Mouse (Mus musculus) gastrocnemius, postnatal 10 days (tissue): Measurements from ENCODE around the gene St3gal3. TPM values are rescaled to one million over a fixed set of nuclear protein-coding genes. Genes with fewer than 3 reads are reported as not detected.

Experiments used
- DNase-seq: peaks from one replicate; pipeline ENCODE4 v3.0.0; 2021; ENCODE audit warnings: mixed read lengths
- total RNA-seq, 2 experiments: library from RNA; stranded (reverse); gene quantifications; 2 replicates each; pipeline ENCODE4 v1.2.3; 2021

The St3gal3 gene
- total RNA-seq, 2 experiments from 2014 or later = 40.9 to 48.9 TPM

DNA sequence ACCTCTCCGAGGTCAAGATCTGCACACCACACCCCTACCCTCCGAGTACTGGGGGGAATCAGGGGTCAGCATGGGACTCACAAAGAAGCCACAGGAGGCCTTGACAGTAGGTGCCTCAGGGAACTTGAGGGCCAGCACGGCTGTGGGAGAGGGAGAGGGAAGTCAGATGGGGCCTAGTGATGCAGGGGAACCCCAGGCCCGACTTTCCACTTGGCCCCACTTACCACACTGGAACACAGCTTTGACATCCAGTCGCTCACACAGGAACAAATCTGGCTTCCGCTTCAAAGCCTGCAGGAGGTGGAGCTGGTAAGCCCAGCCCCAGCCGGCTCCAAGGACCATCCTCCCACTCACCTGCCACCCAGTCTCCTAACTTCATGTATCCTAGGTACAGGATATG is 239.4 kb downstream of the St3gal3 start:
- DNase-seq = no peak

DNA sequence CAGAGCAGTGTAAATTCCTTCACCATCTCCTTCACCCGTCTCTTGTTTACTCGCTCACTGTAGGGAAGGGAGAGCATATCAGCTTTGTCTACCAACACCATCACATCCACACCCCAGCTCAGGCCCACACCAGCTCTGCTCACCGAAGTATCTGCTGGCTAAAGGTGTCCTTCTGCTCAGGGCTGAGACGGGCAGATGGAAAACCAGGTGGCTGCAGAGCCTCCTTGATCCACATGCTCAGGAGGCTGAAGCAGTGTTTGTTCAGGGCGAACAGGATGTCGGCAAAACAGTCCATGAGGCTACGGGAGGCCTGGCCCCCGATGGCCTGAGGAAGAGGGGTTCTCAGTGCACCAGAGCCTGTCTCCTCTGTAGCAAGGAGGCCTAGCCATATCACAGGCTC is 240.1 kb downstream of the St3gal3 start:
- DNase-seq = no peak

DNA sequence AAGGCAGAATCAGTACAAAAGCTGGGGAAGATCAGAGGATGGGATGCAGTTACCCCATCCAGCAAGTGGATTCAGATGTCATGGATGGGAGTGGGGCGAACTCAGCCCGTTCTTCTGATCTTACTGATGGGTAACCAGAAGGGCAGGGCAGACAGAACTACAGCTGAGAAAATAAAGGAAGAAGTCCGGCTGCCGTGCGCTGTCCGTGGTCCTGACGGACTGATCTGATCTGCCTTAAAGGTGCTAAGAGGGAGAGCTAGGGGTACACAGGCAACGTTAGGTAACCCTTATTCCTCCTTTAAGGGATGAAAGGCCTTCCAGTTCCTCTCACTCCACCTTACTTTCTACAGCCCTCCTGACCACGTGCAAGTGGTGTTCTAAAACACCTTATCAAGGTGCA is 241.3 kb downstream of the St3gal3 start:
- DNase-seq = peak; percentile 51

DNA sequence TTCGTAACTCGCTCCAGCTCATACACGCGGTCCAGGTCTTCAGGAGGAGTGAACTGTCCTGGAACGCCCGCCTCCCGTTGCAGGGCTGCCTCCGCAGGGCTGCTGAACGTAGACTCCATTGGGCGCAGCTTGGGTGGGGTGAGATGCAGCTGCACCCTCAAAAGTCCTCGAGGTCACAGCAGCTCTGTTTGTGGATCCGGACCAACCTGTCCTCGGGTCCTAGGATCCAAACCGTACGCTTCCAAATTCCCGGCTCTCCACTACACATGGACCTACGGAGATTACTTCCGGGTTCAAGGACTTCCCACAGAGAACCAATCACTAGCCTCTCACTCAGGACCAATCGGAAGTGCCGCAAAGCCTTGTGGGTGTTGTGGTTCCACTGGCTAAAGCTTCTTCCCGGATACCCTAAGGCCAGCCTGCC is 243.0 kb downstream of the St3gal3 start, which contains the start of gene Dph2:
Gene Dph2 (minus strand): TSS at position 295 of the 424 bp plus-strand sequence.
- DNase-seq = peak; percentile 50

DNA sequence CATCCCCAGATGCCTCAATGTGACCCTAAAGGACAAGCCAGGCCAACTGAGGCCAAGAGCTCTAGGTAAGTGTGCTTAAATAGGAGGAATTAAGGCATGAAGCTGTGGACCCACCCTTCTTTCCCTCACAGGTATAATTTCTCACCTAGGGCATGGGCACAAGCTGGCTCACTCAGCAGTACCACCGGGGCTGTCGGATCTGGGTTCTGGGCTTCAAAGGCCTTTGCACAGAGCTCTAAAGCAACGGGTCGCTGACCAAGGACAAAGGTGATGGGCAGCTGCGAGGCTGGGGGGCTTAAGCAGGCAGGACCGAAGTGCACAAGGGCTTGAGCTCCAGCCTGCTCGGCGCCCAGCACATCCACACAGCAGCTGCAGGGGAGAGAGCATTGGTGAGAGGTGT is 244.0 kb downstream of the St3gal3 start:
- no peak for DNase-seq

DNA sequence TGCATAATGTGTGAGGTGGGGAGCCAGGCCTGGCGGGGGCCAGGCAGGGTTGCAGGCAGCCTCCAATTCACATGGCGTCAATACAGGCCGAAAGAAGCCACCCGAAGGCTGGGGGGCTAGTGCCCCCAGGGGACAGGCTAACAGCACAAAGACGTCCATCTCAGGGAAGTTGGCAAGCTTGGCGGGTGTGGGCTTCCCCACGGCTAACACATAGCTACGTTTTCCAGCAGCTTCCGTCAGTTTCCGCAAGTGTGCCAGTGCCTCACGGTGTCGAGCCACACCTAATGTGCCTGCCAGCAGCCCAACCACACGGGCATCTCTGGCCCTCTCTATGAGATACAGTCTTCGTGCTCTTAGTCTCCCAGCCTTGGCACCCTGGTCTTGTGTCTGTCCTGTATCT is 244.7 kb downstream of the St3gal3 start:
- DNase-seq = no peak

DNA sequence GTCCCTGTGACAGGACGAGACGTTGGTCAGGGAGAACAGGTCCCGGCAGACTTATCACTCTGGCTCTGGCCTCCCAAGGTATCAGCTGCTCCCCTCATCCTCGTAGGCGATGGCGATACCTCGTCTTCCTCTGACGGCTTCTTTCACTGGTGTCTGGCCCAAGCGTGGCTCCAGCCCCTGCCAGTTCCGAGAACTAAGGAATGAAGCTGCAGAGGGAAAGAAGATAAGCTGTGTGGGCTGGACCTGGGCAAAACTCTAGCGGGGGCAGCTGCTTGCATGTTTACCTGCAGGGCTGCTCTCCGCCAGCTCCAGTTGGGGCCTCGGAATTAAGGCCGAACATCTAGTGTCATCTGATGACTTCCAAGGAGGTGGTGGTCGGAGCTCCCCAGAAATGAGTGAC is 245.2 kb downstream of the St3gal3 start:
- no peak for DNase-seq

DNA sequence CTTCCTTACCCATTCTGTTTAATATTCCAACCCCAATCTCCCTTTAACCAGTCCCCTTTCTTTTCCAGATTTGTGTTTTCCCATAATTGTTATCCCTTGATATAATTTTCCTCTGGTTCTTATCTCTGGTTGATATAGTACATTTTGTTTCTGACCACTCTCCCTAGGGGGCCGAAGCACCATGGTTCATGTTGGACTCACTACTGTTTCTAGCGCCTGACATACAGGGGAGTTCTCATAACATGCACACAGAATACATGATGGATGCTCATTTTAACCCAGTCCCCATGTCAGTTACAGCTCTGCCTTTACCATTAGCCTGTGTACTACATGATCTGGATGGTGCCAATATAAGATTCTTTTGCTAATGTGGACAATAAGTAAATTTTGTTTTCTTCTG is 246.8 kb downstream of the St3gal3 start:
- DNase-seq = no peak

DNA sequence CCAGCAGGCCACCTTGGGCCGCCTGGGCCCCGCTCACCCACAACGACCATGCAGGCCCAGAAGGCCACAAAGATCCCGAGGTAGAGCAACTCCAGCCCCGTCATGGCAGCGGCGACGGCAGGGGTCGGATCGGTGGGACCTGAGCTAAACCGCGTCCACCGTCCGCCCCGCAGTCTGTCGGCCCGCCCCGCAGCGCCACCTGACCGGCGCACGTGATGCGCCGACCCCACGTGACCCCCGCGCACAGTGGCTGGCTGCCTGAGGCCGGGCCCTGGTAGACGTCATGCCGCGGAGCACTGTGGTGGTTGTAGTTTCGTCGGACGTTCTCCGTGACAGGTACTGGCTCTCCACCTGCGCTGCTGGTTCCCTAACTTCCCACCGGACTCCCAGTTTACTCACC is 247.6 kb downstream of the St3gal3 start, which contains the start of gene Atp6v0b:
Gene Atp6v0b (minus strand): TSS at position 201 of the 400 bp plus-strand sequence.
- peak; percentile 93 for DNase-seq

DNA sequence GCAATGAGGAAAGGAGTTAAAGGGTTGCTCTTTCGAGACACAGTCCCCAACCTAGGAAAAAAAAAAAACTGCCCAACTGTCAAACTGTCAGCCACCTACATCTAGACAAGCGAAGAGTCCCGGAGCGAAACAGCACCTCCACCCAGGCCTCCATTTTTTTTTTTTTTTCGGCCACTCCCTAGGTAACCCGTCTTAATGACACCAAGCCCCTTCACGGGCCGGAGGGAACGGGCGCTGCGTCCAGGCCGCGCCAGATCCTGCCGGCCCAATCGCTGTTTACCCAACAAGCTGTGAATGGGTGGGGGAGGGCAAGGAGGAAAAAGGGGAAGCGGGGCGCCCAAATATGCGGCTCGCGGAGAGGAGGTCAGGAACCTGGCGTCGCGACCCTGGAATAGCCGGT is 248.1 kb downstream of the St3gal3 start:
- DNase-seq = no peak

DNA sequence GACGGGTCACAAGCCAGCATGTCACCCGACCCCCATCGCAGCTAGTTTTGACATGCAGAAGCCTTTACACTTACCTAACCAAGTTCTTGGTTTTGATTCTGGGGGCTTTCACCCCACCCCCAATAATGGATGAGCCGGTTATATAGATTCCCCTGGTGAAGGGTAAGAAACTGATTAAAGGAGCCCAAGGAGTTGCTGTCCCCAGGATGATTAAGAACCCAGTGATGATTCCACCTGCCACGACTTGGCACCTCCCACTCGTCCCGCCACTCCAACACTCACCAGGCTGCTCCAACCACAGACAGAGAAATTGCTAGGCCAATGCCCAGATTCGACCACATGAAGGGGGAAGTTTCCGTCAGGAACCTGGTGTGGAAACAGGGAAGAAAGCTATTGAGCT is 248.7 kb downstream of the St3gal3 start:
- no peak for DNase-seq

DNA sequence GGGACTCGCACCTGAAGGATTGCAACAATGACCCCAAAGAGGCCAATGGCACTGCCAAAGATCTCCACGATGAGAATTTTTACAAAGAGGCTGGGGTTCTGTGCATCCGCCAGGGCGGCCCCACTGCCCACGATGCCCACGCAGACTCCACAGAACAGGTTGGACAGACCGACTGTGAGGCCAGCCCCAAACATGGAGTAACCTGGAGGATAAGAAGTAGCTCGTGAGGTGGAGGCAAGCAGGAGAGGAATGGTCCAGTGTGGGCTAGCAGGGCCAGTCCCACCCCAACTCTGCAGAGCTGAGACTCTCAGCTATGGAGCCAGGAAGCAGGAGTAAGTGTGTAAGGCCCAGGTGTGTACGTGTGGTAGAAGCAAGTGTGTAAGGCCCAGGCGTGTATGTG is 249.6 kb downstream of the St3gal3 start:
- no peak for DNase-seq

DNA sequence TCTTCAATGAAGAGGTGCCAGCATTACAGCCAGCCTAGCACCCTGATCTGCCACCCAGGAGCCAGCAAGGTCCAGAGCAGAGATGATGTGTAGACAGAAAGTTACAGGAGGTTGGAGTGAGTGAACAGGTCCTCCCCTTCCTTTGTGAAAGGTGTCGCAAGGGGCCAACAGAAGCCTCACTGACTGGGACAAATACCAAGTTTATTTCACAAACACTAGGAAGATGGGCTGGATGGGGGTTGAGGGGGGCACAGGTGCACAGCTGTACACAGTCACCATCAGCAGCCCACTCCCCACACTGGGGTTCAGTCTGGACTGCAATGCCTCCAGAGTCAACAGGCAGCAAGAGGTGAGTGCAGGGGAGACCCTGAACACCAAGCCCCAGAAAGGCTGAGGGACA is 250.6 kb downstream of the St3gal3 start:
- no peak for DNase-seq

DNA sequence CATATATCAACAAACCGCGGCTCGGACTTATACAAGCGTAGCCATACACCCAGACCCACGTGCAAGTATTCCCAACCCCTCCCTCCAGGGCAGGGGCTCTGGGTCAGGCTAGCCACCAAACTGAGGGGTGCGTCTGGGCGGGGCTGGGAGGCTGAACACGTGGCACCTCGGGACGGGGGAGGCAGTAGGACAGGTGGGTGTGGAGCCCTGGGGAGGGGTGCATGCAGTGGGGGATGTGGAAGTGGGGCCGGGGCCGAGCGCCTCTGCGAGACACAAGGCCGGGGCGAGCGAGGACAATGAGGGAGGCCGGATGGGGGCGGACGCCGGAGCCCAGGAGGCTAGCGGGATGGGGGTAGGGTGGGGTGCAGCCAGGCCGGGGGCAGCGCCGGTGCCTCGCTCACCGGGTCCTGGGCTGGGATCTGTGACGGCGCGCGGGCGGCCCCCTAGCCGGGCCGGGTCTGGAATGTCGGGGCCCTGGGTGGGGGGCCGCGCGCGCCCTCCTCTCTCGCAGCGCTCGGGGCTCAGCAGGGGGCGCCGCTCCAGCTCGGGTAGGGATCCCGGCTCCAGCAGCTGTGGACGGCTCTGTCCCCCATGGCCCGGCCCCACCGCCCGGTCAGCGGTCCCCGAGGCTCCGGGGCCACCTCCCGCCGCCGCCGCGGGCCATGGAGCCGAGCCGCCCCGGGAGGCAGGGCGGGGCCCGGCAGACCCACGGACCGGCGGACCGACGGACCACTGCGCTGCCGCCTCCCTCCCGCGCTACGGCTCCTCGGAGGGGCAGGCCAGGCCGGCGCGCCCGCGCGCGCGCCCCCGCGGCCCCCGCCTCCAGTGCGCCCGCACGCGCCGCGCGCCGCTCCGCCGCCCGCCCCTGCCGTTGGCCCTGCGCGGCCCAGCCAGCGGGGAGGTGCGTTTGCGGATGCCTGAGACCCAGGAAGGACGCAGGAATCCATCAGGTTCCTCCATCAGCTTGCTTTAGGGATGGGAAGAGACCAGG is 251.7 kb downstream of the St3gal3 start, which contains the start of gene B4galt2:
Gene B4galt2 (minus strand): TSS at position 787 of the 991 bp plus-strand sequence.
- DNase-seq = peak; percentile 67

Other genes starting within 250 kb of the St3gal3 start
- 10 to 100 TPM; 60.6 to 74.5 TPM for gene Atp6v0b, start 247.6 kb downstream of the St3gal3 start, total RNA-seq
- 1 to 10 TPM; 3.1 to 3.3 TPM for gene Dph2, start 242.9 kb downstream of the St3gal3 start, total RNA-seq
- gene Ipo13, start 219.9 kb downstream of the St3gal3 start, total RNA-seq = 100 to 1,000 TPM; 146 to 154 TPM
- gene Artn, start 205.2 kb downstream of the St3gal3 start, total RNA-seq = 1 to 10 TPM in 1 of 2 experiments, under 1 TPM in 1; 0.68 to 1.1 TPM
- gene Kdm4a, start 45.1 kb upstream of the St3gal3 start, total RNA-seq = 10 to 100 TPM; 26.4 to 28.0 TPM
- 10 to 100 TPM; 15.9 to 21.0 TPM for gene Ptprf, start 156.5 kb upstream of the St3gal3 start, total RNA-seq